24 mouse cellular contexts compared by ENCODE assay signal in the genomic region with DNA sequence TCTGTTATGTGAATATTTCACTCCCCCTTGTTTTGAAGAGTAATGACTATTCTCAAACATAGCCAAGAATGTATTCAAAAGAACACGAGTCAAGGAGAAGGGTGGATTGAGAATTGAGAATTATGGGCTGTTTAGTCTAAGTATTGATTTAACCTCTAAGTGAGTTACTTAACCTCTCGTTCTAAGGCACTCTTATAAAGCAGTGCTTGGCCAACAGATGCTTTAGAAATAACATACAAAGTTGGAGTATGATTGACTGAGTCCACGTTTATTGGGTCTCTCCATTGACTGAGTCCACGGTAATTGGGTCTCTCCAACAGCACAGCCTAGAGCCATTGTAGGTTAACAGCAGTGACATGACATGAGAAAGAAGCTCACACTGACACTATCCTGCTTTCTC.
"Had no signal": no experiment of that assay in that cellular context is flagged by ENCODE, and none has a peak within 500 bp of the region (broad histone marks: within the 10 kb centered on the region; RNA-seq: fewer than 3 reads in every experiment).

No protein-coding gene starts in this region.

- H3K27ac ChIP-seq: gastrocnemius, adult 2 months; heart, embryonic 10.5 days; hindbrain, embryonic 13.5 days; hindbrain, embryonic 15.5 days; hindbrain, postnatal 0 days; kidney, embryonic 15.5 days; kidney, postnatal 0 days; limb, embryonic 13.5 days had no signal

- H3K4me3 ChIP-seq: gastrocnemius, adult 2 months; heart, embryonic 10.5 days; heart, embryonic 12.5 days; hindbrain, embryonic 13.5 days; hindbrain, embryonic 15.5 days; kidney, embryonic 15.5 days; limb, embryonic 13.5 days had no signal

- H3K4me2 ChIP-seq: heart, embryonic 12.5 days; hindbrain, embryonic 13.5 days; hindbrain, embryonic 15.5 days; kidney, embryonic 15.5 days; limb, embryonic 13.5 days had no signal

- ATAC-seq: forebrain, embryonic 16.5 days; hindbrain, postnatal 0 days; intestine, embryonic 16.5 days had no signal

- H3K9me3 ChIP-seq: heart, embryonic 10.5 days; heart, embryonic 12.5 days; hindbrain, embryonic 13.5 days; hindbrain, embryonic 15.5 days; kidney, embryonic 15.5 days; limb, embryonic 13.5 days had no signal

- H3K27me3 ChIP-seq: heart, embryonic 12.5 days; kidney, embryonic 15.5 days; limb, embryonic 13.5 days had no signal

- DNase-seq: gastrocnemius, adult 2 months; gastrocnemius, postnatal 10 days; gastrocnemius, postnatal 25 days; heart, adult 18-20 months; heart, postnatal 10 days; heart, postnatal 36 days; kidney, adult 11 months; kidney, adult 2 months; kidney, adult 9 months; kidney, postnatal 14 days; kidney, postnatal 36 days; layer of hippocampus, adult 9-11 months; layer of hippocampus, postnatal 36 days; left cerebral cortex, postnatal 4 days had no signal

- H3K36me3 ChIP-seq: heart, embryonic 10.5 days; heart, embryonic 12.5 days; hindbrain, embryonic 13.5 days; hindbrain, embryonic 15.5 days; kidney, embryonic 15.5 days; limb, embryonic 13.5 days had no signal

- H3K4me1 ChIP-seq: heart, embryonic 10.5 days; heart, embryonic 12.5 days; hindbrain, embryonic 13.5 days had no signal

- H3K9ac ChIP-seq: heart, embryonic 12.5 days; hindbrain, embryonic 13.5 days; hindbrain, embryonic 15.5 days; kidney, embryonic 15.5 days; limb, embryonic 13.5 days had no signal
